Mouse (Mus musculus): ENCODE data around the gene Psmc1.
A peak's percentile ranks its signal among the peaks of the same experiment; 100 is the strongest.

Gene Psmc1

DNA sequence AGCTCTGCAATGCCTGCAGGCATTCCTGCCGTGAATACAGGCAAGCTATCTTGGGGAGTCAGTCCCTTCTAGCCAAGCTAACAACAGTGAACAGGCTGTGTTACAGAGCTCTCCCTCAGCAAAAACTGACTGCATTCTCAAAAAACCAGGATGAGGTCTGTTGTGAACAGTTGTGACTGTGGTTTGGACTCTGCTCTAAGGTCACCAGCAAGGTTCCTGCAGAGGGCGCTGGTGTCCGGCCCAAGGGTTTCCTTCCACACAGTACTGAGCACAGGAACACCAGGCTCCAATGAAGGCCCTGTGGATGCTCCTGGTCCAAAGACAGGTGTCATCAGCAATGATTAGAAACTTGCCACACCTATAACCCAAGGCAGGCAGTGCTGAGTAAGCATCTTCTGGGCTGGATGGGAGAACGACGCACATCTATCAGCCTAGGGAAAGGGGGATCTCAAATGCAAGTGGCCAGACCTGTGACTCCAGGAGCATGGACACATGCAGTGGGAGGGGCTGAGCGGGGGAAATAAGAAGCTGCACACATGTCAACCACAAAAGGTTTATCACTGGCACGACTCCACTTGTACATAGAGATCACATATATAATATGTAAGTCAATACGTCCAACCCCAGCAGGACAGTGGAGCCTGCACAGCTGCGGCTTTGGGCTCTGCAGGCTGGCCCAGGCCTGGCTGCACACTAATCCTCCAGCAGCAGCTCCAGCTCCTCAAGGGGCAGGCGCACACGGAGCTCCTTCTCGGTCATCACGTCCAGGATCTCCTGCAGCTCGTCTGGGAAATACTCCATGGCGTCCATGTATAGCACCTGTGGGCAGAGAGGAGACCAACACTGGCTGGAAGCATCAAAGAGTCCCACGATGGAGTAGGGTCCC lies 15.2 kb downstream of the Psmc1 start:
- peak; percentile 23 for DNase-seq (ENCODE audit: low read depth)

DNA sequence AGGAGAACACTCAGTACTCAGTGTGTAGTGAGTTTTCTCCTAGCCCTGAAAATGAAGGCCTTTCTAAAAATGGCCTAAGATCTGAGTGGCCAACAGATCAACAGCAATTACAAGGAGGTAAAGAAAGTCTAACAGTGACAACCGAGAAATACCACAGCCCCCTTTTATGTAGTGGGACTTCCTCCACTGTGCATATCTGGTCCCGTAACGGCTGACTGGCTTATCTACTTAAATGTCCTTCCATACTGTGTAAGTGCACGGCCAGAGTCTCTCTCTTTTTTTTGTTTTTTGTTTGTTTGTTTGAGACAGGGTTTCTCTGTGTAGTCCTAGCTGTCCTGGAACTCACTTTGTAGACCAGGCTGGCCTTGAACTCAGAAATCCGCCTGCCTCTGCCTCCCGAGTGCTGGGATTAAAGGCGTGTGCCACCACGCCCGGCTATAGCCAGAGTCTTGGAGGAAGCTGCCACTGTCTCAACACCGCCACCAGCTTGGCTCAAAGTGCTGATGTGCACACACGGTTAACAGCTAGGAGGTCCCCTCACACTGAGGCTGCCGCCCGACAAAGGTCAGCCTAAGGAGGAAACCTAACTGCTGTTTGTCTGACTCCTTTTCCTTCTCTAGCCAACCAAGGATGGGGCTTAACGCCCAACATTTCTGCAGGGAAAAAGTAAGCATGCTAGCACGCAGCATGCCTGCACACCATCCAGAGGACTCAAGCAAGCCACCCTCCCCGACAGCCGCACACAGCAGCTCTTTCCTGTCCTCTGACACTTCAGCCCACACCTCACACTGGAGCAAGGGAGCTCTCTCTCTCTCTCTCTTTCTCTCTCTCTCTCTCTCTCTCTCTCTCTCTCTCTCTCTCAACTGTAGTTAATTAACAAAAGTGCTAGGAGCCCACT lies 17.3 kb downstream of the Psmc1 start:
- DNase-seq (ENCODE audit: low read depth) = no peak

DNA sequence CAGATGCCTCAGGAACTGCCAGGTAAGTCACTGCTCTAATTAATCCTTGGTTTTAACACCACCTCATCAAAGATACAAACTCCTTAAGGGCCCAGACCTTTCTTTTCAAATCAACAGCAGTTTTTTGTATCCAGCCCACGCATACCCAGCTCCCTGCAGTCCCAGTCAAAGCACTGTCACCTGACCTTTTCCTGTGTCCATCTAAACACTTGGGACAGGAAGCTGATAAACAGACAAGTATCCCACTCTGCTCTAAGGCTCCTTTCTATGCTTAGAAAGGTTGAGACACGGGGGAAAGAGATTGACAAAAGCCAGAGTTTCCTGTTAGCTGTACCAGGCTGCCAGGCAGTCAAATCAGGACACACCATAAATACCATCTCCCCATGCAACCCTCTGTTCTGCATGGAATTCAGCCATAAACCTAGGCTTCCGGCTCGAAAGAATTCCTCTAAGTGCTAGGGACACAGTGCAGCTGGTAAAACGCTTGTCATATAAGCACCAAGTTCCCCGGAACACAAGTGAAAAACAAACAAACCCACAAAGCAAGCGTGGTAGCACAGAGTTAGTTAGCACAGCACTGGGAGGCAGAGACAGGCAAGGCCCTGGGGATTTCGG lies 18.0 kb downstream of the Psmc1 start:
- no peak for DNase-seq (ENCODE audit: low read depth)

DNA sequence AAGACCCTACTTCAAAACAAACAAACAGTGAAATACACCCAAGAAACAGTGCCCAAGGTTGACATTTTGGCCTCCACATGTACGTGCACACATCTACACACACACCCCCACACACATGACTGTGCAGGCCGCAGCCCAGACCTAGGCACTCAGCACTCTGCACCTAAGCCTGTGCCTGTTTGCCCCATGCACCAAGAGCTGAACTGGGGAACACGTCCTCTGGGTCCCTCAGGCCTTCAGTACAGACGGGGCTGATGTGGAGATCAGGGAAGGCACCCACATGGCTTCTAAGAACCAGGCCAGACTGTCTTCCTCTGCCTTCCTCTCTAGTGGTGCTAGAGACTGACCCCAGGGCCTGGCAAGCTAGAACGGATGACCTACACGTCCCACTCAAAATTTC lies 18.6 kb downstream of the Psmc1 start:
- DNase-seq (ENCODE audit: low read depth) = no peak

DNA sequence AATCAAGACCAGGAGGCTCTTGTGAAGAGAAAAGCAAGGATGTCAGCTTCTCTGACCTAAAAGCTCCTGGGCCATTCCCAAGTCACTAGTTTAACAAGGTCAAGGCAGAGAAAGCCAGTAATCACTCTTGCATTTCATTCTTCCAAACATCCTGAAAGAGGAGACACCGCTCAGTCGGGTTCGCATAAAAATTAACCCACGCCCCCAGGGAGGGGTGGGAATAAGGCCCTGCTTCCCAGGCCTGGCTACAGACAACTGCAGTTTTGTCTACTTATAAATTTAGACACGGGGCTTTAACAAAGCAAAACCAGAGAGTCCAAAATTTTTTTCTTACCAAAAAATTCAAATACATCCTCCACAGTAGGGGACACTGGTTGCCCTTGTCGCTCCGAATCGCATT lies 19.0 kb downstream of the Psmc1 start:
- no peak for DNase-seq (ENCODE audit: low read depth)

DNA sequence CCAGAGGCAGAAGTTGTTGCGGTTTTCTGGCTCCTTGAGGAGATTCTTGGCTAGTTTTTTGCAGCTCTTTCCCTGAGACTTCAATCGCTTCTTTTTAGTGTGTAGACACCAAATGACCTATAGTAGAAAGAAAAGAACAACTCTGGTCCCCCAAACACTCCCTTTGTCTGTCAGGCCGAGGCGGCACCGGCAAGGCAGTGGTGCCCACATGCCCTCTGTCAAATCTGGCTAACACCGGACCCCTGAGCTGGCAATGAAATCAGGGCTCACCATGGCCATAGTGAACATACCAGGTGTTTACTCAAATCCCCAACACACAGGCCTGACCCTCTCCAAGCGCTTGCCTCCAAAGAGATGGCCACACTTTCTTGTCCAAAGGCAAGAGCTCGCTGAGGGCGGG lies 21.2 kb downstream of the Psmc1 start:
- no peak for DNase-seq (ENCODE audit: low read depth)

DNA sequence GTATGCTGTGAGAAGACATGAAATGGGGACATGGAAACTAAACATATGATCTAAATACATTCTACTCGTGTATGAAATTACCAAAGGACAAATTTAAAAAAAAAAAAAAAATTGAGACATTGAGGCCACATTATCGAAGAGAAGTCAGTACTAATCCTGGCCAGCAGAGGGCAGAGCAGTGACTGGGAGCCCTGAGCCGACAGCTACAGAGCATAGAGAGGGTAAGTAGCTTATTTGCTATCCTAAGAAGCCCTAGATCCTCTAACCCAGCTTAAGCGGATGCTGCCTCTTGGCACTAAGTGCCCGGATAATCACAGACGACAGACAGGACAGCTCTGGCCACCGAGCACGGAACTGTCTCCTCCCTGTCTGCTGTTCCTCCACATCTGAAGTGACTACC lies 21.7 kb downstream of the Psmc1 start:
- DNase-seq (ENCODE audit: low read depth) = peak; percentile 85

DNA sequence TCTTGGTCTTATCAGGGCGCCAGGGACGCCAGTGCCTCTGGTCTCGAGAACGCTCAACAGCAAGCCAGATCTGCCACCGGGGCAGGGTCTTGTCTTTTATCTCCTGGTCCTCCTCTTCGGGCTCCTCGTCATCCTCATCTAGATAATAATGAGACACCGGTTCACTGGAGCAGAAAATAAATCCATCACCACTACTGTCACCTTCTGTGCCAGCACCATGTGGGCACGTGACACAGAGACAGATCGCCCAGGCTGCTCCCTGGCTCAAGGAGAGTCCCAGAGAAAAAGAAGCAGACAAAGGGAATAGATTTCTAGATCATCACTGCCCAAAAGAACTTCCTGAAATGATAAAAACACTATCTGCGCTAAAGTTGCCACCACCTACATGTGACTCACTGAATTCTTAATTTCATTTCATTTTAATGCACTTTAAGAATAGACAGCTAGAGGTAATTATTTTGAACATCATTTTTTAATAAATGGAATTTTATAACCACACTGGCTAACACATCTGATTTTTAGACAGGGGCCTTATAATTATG lies 24.5 kb downstream of the Psmc1 start:
- no peak for DNase-seq (ENCODE audit: low read depth)

DNA sequence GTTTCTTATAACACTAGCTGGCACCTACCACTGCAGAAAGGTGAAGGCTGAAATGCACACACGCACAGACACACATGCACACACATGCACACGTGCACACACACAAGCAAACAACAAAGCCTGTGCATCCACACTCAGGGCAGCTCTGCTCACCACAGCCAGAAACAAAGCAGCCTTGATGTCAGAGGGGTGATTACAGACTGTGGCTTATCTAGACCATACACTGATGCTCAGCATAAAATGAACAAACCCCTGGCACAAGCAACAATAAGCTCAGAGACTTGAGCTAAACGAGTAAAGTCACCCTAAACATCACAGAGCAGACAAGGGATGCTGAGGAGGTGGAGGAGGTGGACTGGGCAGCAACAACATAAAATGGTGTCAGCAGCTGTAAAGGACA lies 25.2 kb downstream of the Psmc1 start:
- no peak for DNase-seq (ENCODE audit: low read depth)

DNA sequence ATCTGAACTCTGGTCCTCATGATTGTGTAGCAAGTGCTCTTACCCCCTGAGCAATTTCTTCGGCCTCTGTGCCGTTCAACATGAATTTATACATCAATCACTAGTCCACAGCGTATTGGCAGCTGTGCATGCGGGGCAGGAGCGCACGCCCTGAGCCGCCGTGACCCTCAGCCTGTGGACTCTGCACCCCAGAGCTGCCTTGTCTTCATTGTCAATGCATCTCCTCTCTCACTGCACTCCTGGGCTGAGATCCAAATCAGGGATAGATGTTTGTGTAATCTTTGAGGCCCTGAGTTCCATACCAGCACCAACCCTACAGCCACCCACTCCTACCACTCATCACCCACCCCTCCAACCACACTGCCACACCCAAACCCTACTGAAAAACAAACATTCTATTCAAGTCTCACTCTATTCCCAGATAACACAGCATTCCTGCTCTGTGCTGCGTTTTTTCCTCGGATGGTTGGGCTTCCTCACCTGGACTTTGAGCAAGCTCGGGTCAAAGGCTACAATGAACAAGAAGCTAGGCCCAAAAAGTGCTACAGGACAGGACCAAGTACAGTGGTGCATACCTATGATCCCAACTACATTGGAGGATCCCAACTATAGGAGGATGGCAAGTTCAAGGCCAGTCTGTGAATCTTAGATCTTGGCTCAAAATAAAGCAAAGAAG lies 33.0 kb downstream of the Psmc1 start:
- DNase-seq (ENCODE audit: low read depth) = no peak

DNA sequence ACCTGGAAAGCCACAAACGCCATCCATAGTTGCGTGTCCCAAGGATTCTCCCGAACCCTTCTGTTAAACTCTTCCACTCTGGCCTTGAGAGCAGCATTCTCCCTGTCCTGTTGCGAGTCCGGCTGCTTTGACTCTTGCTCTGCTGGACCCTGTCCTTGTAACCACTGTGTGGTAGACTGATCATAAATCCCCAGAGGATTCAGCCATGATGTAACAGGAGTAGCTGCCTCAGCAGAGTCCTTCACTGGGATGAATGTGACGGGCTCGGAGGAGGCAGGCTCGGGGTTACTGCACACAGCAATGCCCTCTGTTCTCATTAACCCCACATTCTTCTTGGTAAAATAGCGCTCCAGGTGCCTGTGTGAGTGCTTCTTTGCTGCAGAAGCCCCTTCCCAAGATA lies 33.8 kb downstream of the Psmc1 start:
- DNase-seq (ENCODE audit: low read depth) = no peak

DNA sequence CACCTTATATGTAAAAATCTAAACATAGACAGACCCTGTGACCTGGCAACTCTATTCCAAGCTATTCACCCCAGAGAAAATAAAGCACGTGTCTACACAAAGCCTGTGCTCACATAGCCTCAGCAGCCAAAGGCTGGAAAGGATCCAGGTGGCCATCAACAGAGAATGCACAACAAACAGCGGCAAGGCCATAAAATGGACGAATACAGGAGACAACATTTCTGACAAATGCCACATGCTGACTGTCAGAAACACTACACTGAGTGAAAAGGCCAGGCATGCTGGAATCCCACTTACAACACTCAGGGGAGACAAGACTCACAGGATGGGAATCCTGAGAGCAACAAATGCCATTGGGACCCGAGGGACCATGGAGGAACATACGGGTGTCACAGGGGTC lies 34.3 kb downstream of the Psmc1 start:
- DNase-seq (ENCODE audit: low read depth) = no peak

DNA sequence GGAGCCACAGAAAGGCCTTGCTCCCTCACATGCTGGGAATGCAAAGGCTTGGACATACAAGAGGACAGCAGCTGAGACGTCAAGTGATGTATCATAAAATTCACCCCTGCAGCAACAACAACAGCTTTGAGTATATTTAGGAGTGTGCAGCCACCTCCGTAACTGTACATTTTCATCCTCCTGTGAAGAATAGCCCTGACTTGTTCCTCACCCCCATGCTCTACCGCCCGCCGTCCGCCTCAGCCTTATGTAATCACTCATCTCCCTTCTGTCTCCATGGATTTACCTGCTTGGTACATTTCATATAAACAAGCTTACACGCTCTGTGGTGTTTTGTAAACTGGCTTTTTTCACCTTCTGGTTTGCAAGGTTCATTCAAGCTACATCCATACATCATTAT lies 42.5 kb downstream of the Psmc1 start:
- DNase-seq (ENCODE audit: low read depth) = no peak

DNA sequence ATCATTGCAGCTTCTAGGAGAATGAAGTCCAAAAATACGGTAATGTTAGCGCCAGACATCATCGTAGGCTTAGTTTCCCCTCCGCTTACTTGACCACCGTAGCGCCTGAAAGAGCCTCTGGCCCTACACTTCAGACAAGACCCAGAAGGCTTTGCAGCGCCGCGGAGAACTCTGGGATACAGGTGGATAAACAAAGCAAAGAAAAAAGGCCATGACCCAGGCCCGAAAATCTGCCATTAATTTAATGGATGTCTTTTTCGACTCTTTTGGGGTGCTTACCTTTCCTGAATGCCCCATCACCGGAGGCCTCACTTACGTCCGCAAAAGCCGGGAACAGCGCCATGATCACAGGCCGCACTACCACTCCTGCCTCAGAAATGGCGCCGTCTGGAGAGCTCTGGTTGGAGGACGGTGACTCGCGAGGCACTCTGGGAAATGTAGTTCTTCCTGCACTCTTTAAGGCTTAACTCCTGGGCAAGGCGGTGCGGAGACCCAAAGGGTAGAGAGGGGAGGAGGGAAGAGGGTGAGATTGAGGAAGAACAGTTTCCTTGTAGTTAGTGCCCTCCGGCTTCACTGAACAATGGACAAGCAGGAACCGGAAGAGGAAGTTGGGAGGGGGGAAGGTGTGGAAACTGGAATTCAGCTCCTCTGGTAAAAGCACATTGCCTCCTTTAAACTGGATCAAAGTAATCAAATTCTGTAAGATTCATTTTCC lies 49.5 kb downstream of the Psmc1 start, which contains the start of gene Nrde2:
Gene Nrde2 (minus strand): TSS at position 393 of the 715 bp plus-strand sequence.
- DNase-seq (ENCODE audit: low read depth) = peak; percentile 92

DNA sequence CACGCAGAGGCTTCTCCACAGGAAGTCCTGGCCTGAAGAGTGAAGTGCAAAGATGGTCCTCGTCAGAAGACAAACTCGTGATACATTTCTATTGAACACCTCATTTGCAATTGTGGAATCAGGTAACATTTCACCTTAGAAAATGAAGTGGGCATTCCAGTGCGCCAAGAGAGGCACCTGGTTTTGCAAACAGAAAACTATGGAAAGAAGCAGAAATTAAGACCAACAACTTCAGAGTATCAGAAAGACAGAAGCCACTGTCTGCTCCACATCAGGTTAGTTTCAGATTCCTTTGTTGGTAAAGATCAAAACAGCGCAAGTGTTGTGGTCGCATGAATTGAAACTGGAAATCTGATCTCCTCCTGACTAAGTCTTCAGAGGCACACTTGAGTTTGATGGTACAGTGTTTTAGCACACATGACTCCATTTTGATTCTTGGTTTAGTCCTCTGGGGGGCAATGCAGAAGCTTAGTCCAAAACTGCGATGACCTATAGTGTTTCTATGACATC lies 55.1 kb downstream of the Psmc1 start:
- peak; percentile 84 for DNase-seq (ENCODE audit: low read depth)

DNA sequence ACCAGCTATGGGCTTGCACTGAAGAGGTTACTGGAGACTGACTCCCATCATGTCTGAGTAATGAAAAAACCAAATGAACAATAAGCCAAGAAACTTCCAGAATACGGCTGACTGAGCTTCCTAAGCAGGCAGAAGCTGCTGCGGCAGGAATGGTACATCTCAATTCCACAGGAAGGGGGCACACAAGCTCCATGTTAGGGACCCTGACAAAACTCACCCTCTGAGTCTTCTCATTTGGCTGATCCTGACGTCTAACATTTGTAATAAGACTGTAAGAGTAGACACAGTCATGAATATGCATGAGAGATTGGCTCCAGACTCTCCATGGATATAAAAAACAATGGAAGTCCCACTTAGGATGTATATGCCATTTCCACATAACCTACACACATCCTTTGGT lies 56.2 kb downstream of the Psmc1 start:
- peak; percentile 61 for DNase-seq (ENCODE audit: low read depth)

DNA sequence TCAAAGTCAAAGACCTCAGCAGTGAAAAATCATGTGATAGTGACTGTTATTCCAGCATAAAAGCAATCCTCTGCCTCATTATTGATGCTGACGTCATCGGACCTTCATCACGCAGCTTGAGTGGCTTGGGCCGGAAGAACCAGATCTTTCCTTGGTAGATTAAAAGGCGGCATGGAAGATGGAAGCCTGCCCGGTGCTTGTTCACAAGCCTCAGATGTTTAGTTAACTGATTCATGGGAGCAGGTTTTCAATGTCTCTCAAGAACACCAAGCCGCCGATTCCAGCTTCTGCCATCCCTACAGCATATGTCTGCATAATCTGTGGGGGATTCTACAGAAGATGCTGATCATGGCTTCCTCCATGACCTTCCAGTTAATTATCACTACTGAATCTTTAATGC lies 57.0 kb downstream of the Psmc1 start:
- DNase-seq (ENCODE audit: low read depth) = no peak

DNA sequence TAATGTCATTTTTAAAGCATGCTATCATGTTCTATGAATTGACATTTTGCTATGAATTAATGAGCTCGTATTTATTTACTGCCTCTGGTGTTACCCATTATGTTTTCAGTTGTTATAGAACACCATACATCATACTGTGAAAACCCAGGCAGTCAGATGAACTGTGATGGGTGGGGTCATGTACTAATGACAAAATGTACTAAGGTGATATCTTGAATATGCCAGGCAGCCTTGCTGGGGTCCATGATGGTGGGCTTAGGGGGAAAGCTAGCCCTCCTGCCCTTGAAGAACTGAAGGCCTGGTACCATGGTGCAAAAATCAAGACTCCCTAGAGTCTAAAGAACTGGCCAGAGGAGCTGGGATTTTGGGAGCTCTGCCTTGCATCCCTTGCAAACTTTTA lies 57.5 kb downstream of the Psmc1 start:
- peak; percentile 22 for DNase-seq (ENCODE audit: low read depth)

DNA sequence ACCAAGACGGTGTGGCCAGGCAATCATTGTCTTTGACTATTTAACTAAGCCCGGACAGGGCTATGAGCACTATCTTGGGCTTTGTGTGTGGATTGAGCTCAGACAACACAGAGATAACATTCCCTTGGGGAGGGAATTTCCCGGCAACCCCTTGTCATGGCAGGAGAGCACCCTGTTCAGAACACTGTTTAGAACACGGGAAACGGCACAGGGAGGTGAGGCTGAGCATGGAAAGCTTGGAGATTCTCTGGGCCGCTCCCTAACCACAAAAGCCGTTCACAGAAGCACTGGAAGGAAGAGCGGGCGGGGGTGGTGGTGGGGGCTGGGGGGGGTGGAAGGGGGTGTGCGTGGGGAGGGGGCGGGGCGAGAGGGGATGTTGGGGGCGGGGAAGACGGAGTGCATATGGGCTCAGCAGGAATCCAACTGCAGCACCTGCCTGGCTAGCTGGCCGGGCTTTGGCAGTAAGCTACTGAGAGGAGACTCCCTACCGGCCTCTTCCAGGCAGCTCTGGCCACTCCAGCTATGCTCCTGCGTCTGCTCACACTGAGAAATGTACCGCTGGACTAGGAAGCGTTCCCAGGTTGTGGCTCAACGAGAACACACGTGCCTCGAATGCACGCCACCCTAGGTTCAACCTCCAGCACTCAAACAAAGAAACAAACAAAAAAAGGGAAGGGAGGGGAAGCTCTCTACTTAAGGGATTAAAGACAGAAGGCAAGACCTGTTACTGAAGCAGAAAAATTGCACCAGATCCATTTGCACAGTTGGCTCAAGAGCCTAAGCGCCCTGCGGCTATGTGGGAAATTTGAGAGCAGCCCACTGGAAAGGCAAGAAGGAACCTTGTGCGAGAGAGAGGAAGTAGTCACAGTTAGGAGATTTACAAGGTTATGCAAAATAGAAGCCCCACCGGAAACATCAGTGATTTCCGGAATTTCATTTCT lies 58.2 kb downstream of the Psmc1 start:
- peak; percentile 71 for DNase-seq (ENCODE audit: low read depth)

DNA sequence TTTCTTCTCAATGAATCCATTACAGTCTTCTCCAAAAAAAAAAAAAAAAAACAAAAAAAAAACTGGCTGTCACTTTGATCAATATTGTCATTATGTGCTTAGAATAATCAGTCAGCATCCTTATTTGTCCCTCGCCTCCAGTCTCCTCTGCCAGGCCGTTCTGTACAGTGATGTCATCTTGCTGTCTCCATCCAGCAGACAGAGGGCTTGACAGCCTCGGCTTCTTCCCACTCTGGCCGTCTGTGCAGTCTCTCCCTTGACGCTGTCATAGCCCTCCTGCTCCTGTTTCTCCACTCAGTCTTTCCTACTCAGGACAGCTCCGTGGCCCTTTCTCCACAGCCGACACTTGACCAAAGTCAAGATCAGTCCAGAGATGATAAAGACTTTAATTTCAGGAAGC lies 62.5 kb downstream of the Psmc1 start:
- DNase-seq (ENCODE audit: low read depth) = no peak
